Mouse (Mus musculus): ENCODE measurements around the gene Pspc1. TPM values are rescaled to one million over a fixed set of nuclear protein-coding genes. Genes with fewer than 3 reads are reported as not detected.

The Pspc1 gene
- 41.6 TPM for polyA plus RNA-seq (2014; fragmentation: Illumina TruSeq; extraction: RNeasy Lipid Tissue Mini Kit (QIAGEN cat#74804); ENCODE audit: low read depth, low replicate concordance)

DNA sequence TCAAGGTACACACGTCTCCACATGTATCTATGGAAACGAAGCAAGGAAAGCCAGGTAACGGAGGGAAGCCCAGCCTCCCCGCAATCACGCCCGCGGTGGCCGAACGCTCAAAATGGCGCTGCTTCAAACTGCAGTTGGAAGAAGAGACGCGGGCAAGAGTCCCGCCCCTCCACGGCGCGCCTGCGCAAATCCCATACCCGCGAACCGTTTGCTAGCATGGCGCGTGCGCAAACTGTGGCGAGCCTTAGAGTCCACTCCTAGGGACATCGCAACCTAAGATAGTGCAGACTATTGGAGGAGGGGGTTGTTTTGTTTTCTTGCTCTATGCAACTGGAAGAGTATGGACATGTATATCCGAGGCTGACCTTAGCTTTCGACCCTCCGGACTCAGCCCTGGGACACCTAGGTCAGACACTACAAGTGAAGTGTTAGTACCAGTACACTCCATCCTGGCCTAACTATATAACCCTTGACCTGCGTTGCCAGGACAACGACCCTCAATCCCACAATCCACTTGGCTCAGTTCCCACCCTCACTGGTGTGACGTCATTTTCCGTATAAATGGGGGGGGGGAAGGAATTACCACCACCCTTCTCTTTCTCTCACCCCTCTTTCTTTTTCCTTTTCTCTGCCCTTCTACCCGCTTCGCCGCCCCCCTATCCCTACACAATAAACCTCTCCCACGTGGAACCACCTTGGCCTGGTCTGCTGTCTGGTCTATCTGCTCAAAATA is at the start of gene Pspc1:
TSS of gene Pspc1 (minus strand) at position 117 of the 733 bp plus-strand sequence.

GRCm38 (mm10) chr14:56811701-56812339 is 33.7 kb upstream of the Pspc1 start, which contains the start of gene Zmym5:
TSS of gene Zmym5 (minus strand) at chr14:56811716.

Other genes with a start within 250 kb of the Pspc1 start
- 21.4 TPM for gene Cenpj, start 202.9 kb downstream of the Pspc1 start, polyA plus RNA-seq (2014; fragmentation: Illumina TruSeq; extraction: RNeasy Lipid Tissue Mini Kit (QIAGEN cat#74804); ENCODE audit: low read depth, low replicate concordance)
- 71.4 TPM for gene Parp4, start 202.7 kb downstream of the Pspc1 start, polyA plus RNA-seq (2014; fragmentation: Illumina TruSeq; extraction: RNeasy Lipid Tissue Mini Kit (QIAGEN cat#74804); ENCODE audit: low read depth, low replicate concordance)
- 64.5 TPM for gene Mphosph8, start 110.1 kb downstream of the Pspc1 start, polyA plus RNA-seq (2014; fragmentation: Illumina TruSeq; extraction: RNeasy Lipid Tissue Mini Kit (QIAGEN cat#74804); ENCODE audit: low read depth, low replicate concordance)
- gene Zmym5, start 33.4 kb upstream of the Pspc1 start, polyA plus RNA-seq (2014; fragmentation: Illumina TruSeq; extraction: RNeasy Lipid Tissue Mini Kit (QIAGEN cat#74804); ENCODE audit: low read depth, low replicate concordance), result 227 TPM
- 216 TPM for gene Zmym2, start 108.3 kb upstream of the Pspc1 start, polyA plus RNA-seq (2014; fragmentation: Illumina TruSeq; extraction: RNeasy Lipid Tissue Mini Kit (QIAGEN cat#74804); ENCODE audit: low read depth, low replicate concordance)